8 mouse cellular contexts compared by ENCODE assay signal in genomic region chr12:91313974-91314587, GRCm38 (mm10).
DNase-seq lines count a peak whose midpoint lies in the region; ATAC-seq and TF ChIP-seq lines count a peak whose summit lies in the region.

No protein-coding gene starts in this region.

- no peak overlapping the region for H3K4me3 ChIP-seq in liver, adult 2 months (ENCODE audit: insufficient read depth, low read depth, low read length)
- H3K4me3 ChIP-seq in intestine, postnatal 0 days (ENCODE audit: low read depth, low read length) = no peak overlapping the region

- DNase-seq in cerebellum, adult 11-12 months = no peak
- peak; percentile 33 for DNase-seq in liver, adult 2 months (ENCODE audit: extremely low read depth, low read depth, low spot score)
- no peak for DNase-seq in liver
- DNase-seq in embryo, embryonic 10.5 days (ENCODE audit: low spot score) = peak; percentile 81
- peak; percentile 86 for DNase-seq in retina, embryonic 14.5 days (ENCODE audit: low spot score)
- no peak for DNase-seq in gastrocnemius, postnatal 36 days

- peak; percentile 35; the same call in 1 of the 2 replicates for TF ChIP-seq CTCF in liver, adult 2 months (IDR thresholded peaks at IDR 0.05; ENCODE audit: low read depth, low read length)
- TF ChIP-seq CTCF in intestine, postnatal 0 days (IDR thresholded peaks at IDR 0.05; ENCODE audit: low read depth) = peak; percentile 92

- no peaks in the 10 kb centered on the region for H3K9me3 ChIP-seq in intestine, postnatal 0 days (ENCODE audit: control insufficient read depth)

- intact Hi-C loops in gastrocnemius, postnatal 36 days (cut with DNase I) = loop anchor here (5.0 kb wide), 2 partner anchors 572 to 587 kb away; no protein-coding TSS in a partner anchor

- H3K9ac ChIP-seq in liver, adult 2 months (ENCODE audit: low read depth, low read length) = no peak overlapping the region
- no peak overlapping the region for H3K9ac ChIP-seq in intestine, postnatal 0 days (ENCODE audit: low read depth, low read length)

- no peaks in the 10 kb centered on the region for H3K4me1 ChIP-seq in liver, adult 2 months (ENCODE audit: control insufficient read depth, insufficient read depth, low read length)
- H3K4me1 ChIP-seq in intestine, postnatal 0 days (replicated peaks; ENCODE audit: control insufficient read depth, insufficient read depth, low read length) = no peaks in the 10 kb centered on the region

- H3K27me3 ChIP-seq in liver, adult 2 months (ENCODE audit: control insufficient read depth, insufficient read depth, low read length) = no peaks in the 10 kb centered on the region
- no peaks in the 10 kb centered on the region for H3K27me3 ChIP-seq in intestine, postnatal 0 days (replicated peaks; ENCODE audit: control insufficient read depth, insufficient read depth, low read length)

- H3K4me2 ChIP-seq in intestine, postnatal 0 days (replicated peaks; ENCODE audit: low read depth) = no peak overlapping the region

- peak; percentile 82 for ATAC-seq in cerebellum, adult (ENCODE audit: insufficient number of reproducible peaks, low FRiP score, low TSS enrichment)
- 0 out of 2 replicates have a peak, but pooled peaks have one; percentile 43 for ATAC-seq in intestine, postnatal 0 days

- no peak for TF ChIP-seq POLR2A in liver, adult 2 months (IDR thresholded peaks at IDR 0.05; ENCODE audit: extremely low read depth, insufficient read depth, low read length)

- no peaks in the 10 kb centered on the region for H3K79me2 ChIP-seq in liver, adult 2 months (ENCODE audit: control insufficient read depth, insufficient read depth, low read length)

- 60% methylated on average over 10 of the region's 10 CpGs for WGBS in liver, adult 2 months
- 52% methylated on average over 10 of the region's 10 CpGs for WGBS in intestine, postnatal 0 days

- H3K27ac ChIP-seq in liver, adult 2 months (replicated peaks; ENCODE audit: insufficient read depth, low read depth, low read length) = no peak overlapping the region
- no peak overlapping the region for H3K27ac ChIP-seq in intestine, postnatal 0 days (ENCODE audit: low read depth, low read length)

- no peaks in the 10 kb centered on the region for H3K36me3 ChIP-seq in liver, adult 2 months (ENCODE audit: control insufficient read depth, insufficient read depth, low read length)
- no peaks in the 10 kb centered on the region for H3K36me3 ChIP-seq in intestine, postnatal 0 days (ENCODE audit: control insufficient read depth, insufficient read depth)

Comparison
In these comparisons a context has a peak if more than half of its experiments do, and no peak if none do; other contexts are left out.
1. DNase-seq: peak in liver, adult 2 months (single experiment), embryo, embryonic 10.5 days (single experiment) and retina, embryonic 14.5 days (single experiment); none in cerebellum, adult 11-12 months (single experiment), liver (single experiment) and gastrocnemius, postnatal 36 days (0 of 2).